Mouse (Mus musculus) activated CD4-positive, CD25-positive, alpha-beta regulatory T cell, adult 4 months (primary cell): ENCODE measurements around the gene Gm47289. TPM values are rescaled to one million over a fixed set of nuclear protein-coding genes. Genes with fewer than 3 reads are reported as not detected.

Source experiments
- ATAC-seq: one replicate; pipeline ENCODE4 v1.8.0; 2017
- polyA plus RNA-seq, 2 experiments: library from polyadenylated mRNA; unstranded; fragments of 100-300 nt; shearing (Covaris generic); gene quantifications; one replicate each; pipeline ENCODE4 v1.2.1; 2017

The Gm47289 gene
- under 1 TPM in 1 of 2 experiments, not detected in 1; 0.13 TPM for polyA plus RNA-seq

GRCm38 (mm10) chr9:119158861-119159260 lies at the start of gene Gm47289:
Gm47289 (plus strand) TSS chr9:119159161.
- no peak for ATAC-seq

GRCm38 (mm10) chr9:119109685-119110353 lies 49.1 kb upstream of the Gm47289 start:
- ATAC-seq, result no peak

GRCm38 (mm10) chr9:119110640-119111039 lies 48.3 kb upstream of the Gm47289 start:
- no peak for ATAC-seq

- ATAC-seq, result no peak
Observed at GRCm38 (mm10) chr9:119114911-119115310, 44.0 kb upstream of the Gm47289 start.

- ATAC-seq, result no peak
Observed at GRCm38 (mm10) chr9:119119409-119120167, 39.4 kb upstream of the Gm47289 start.

- no peak for ATAC-seq
Observed at GRCm38 (mm10) chr9:119120168-119120560, 38.8 kb upstream of the Gm47289 start.

- no peak for ATAC-seq
Observed at GRCm38 (mm10) chr9:119122596-119123369, 36.2 kb upstream of the Gm47289 start.

GRCm38 (mm10) chr9:119128436-119129181 lies 30.4 kb upstream of the Gm47289 start:
- no peak for ATAC-seq

- ATAC-seq, result no peak
Observed at GRCm38 (mm10) chr9:119130692-119131091, 28.3 kb upstream of the Gm47289 start.

GRCm38 (mm10) chr9:119138836-119139235 lies 20.1 kb upstream of the Gm47289 start:
- ATAC-seq, result no peak

GRCm38 (mm10) chr9:119142066-119142465 lies 16.9 kb upstream of the Gm47289 start:
- no peak for ATAC-seq

GRCm38 (mm10) chr9:119143372-119143771 lies 15.6 kb upstream of the Gm47289 start:
- ATAC-seq, result no peak

GRCm38 (mm10) chr9:119144696-119145095 lies 14.3 kb upstream of the Gm47289 start:
- ATAC-seq, result no peak

- no peak for ATAC-seq
Observed at GRCm38 (mm10) chr9:119145137-119145536, 13.8 kb upstream of the Gm47289 start.

GRCm38 (mm10) chr9:119145638-119146037 lies 13.3 kb upstream of the Gm47289 start:
- no peak for ATAC-seq

- ATAC-seq, result no peak
Observed at GRCm38 (mm10) chr9:119146098-119146770, 12.7 kb upstream of the Gm47289 start.

GRCm38 (mm10) chr9:119149601-119150000 lies 9.4 kb upstream of the Gm47289 start:
- no peak for ATAC-seq

- ATAC-seq, result no peak
Observed at GRCm38 (mm10) chr9:119151751-119152150, 7.2 kb upstream of the Gm47289 start.

- no peak for ATAC-seq
Observed at GRCm38 (mm10) chr9:119155416-119155815, 3.5 kb upstream of the Gm47289 start.

GRCm38 (mm10) chr9:119155826-119156225 lies 3.1 kb upstream of the Gm47289 start:
- no peak for ATAC-seq

- no peak for ATAC-seq
Observed at GRCm38 (mm10) chr9:119156278-119157201, 2.4 kb upstream of the Gm47289 start, which contains the start of gene Acaa1b. Acaa1b (minus strand) TSS chr9:119157093.
